Mouse (Mus musculus): ENCODE measurements at regions not wholly inside any gene's neighbourhood (a gene's known extent, or its start where the extent isn't known, plus 50 kb on each side); places are given as distances from the start of the nearest gene placed in this dataset.

- no peak for DNase-seq (ENCODE audit: low read depth, low spot score)
Observed at GRCm38 (mm10) chr1:64209131-64209530, 87.0 kb upstream of the Klf7 start.

GRCm38 (mm10) chr1:64200387-64201023 is 78.4 kb upstream of the Klf7 start:
- no peak for DNase-seq (ENCODE audit: low read depth, low spot score)

GRCm38 (mm10) chr1:64198781-64199180 is 76.7 kb upstream of the Klf7 start:
- DNase-seq (ENCODE audit: low read depth, low spot score), result no peak

- no peak for DNase-seq (ENCODE audit: low read depth, low spot score)
Observed at GRCm38 (mm10) chr1:64198322-64198721, 76.2 kb upstream of the Klf7 start.

GRCm38 (mm10) chr1:64195970-64196491 is 73.9 kb upstream of the Klf7 start:
- no peak for DNase-seq (ENCODE audit: low read depth, low spot score)

- DNase-seq (ENCODE audit: low read depth, low spot score), result no peak
Observed at GRCm38 (mm10) chr1:64195294-64195693, 73.2 kb upstream of the Klf7 start.

GRCm38 (mm10) chr1:64193150-64193838 is 71.2 kb upstream of the Klf7 start:
- no peak for DNase-seq (ENCODE audit: low read depth, low spot score)

GRCm38 (mm10) chr1:64192736-64193135 is 70.7 kb upstream of the Klf7 start:
- DNase-seq (ENCODE audit: low read depth, low spot score), result no peak

GRCm38 (mm10) chr1:64191242-64192220 is 69.4 kb upstream of the Klf7 start:
- no peak for DNase-seq (ENCODE audit: low read depth, low spot score)

- DNase-seq (ENCODE audit: low read depth, low spot score), result no peak
Observed at GRCm38 (mm10) chr1:64190705-64191104, 68.6 kb upstream of the Klf7 start.

GRCm38 (mm10) chr1:64190097-64190496 is 68.0 kb upstream of the Klf7 start:
- DNase-seq (ENCODE audit: low read depth, low spot score), result no peak

GRCm38 (mm10) chr1:64189471-64189870 is 67.4 kb upstream of the Klf7 start:
- no peak for DNase-seq (ENCODE audit: low read depth, low spot score)

GRCm38 (mm10) chr1:64187796-64188513 is 65.9 kb upstream of the Klf7 start:
- no peak for DNase-seq (ENCODE audit: low read depth, low spot score)

GRCm38 (mm10) chr1:64173708-64174107 is 51.6 kb upstream of the Klf7 start:
- DNase-seq (ENCODE audit: low read depth, low spot score), result no peak

- no peak for DNase-seq (ENCODE audit: low read depth, low spot score)
Observed at GRCm38 (mm10) chr1:64172122-64172521, 50.0 kb upstream of the Klf7 start.

Data from retina, postnatal 7 days (tissue).